Mouse (Mus musculus): ENCODE measurements at regions not wholly inside any gene's neighbourhood (a gene's known extent, or its start where the extent isn't known, plus 50 kb on each side); places are given as distances from the start of the nearest gene placed in this dataset.

- H3K27me3 ChIP-seq (ENCODE audit: low read depth, poor library complexity, severe bottlenecking), result no peaks in the 10 kb centered on the region
- no peak overlapping the region for H3K4me3 ChIP-seq
- H3K4me1 ChIP-seq, result 0 out of 2 replicates have a peak, but pooled peaks cover 3% of the 10 kb centered on the region
- H3K36me3 ChIP-seq, result no peaks in the 10 kb centered on the region
- no peak for DNase-seq (ENCODE audit: low spot score)
- no peaks in the 10 kb centered on the region for H3K9me3 ChIP-seq (replicated peaks)
- 80% methylated on average over 16 of the region's 16 CpGs for WGBS
- H3K27ac ChIP-seq, result no peak overlapping the region
These were observed 191.9 kb upstream of the Dkk2 start for GRCm38 (mm10) chr3:131893061-131893804.

- no peak for DNase-seq (ENCODE audit: low spot score)
- Histone ChIP-seq H3K27me3 (ENCODE audit: low read depth, poor library complexity, severe bottlenecking) (no peaks in the 10 kb centered on the region), H3K4me3 (no peak overlapping the region), H3K4me1 (0 out of 2 replicates have a peak, but pooled peaks cover 3% of the 10 kb centered on the region), H3K36me3 (no peaks in the 10 kb centered on the region), H3K9me3 (replicated peaks) (no peaks in the 10 kb centered on the region), H3K27ac (no peak overlapping the region)
- WGBS, result 78% methylated on average over 1 of the region's 1 CpGs
These were observed 190.0 kb upstream of the Dkk2 start for GRCm38 (mm10) chr3:131895057-131895456.

- DNase-seq (ENCODE audit: low spot score), result no peak
- Histone ChIP-seq H3K36me3 (no peaks in the 10 kb centered on the region), H3K27ac (no peak overlapping the region), H3K4me1 (peaks cover 5% of the 10 kb centered on the region; the same call in 1 of the 2 replicates), H3K4me3 (no peak overlapping the region), H3K9me3 (replicated peaks) (no peaks in the 10 kb centered on the region), H3K27me3 (ENCODE audit: low read depth, poor library complexity, severe bottlenecking) (no peaks in the 10 kb centered on the region)
- 95% methylated on average over 6 of the region's 6 CpGs for WGBS
These were observed 171.6 kb upstream of the Dkk2 start for GRCm38 (mm10) chr3:131913534-131913933.

GRCm38 (mm10) chr3:131914372-131914771, 170.7 kb upstream of the Dkk2 start:
- no peak overlapping the region for H3K27ac ChIP-seq
- 91% methylated on average over 3 of the region's 3 CpGs for WGBS

GRCm38 (mm10) chr3:131914997-131915396, 170.1 kb upstream of the Dkk2 start:
- Histone ChIP-seq H3K27ac (no peak overlapping the region), H3K27me3 (ENCODE audit: low read depth, poor library complexity, severe bottlenecking) (no peaks in the 10 kb centered on the region), H3K9me3 (replicated peaks) (no peaks in the 10 kb centered on the region), H3K36me3 (no peaks in the 10 kb centered on the region), H3K4me3 (no peak overlapping the region), H3K4me1 (peaks cover 11% of the 10 kb centered on the region)
- WGBS, result 92% methylated on average over 7 of the region's 7 CpGs
- no peak for DNase-seq (ENCODE audit: low spot score)

More at GRCm38 (mm10) chr3:131914372-131914771, 170.7 kb upstream of the Dkk2 start:
- no peak for DNase-seq (ENCODE audit: low spot score)
- H3K9me3 ChIP-seq (replicated peaks), result no peaks in the 10 kb centered on the region
- H3K4me1 ChIP-seq, result peaks cover 4% of the 10 kb centered on the region
- H3K4me3 ChIP-seq, result no peak overlapping the region
- H3K27me3 ChIP-seq (ENCODE audit: low read depth, poor library complexity, severe bottlenecking), result no peaks in the 10 kb centered on the region
- H3K36me3 ChIP-seq, result no peaks in the 10 kb centered on the region

- no peak for DNase-seq (ENCODE audit: low spot score)
- WGBS, result 84% methylated on average over 13 of the region's 13 CpGs
These were observed 167.2 kb upstream of the Dkk2 start for GRCm38 (mm10) chr3:131917734-131918534.

GRCm38 (mm10) chr3:131919476-131919875, 165.6 kb upstream of the Dkk2 start:
- WGBS, result 58% methylated on average over 12 of the region's 12 CpGs
- peak; percentile 35 for DNase-seq (ENCODE audit: low spot score)

More at GRCm38 (mm10) chr3:131917734-131918534, 167.2 kb upstream of the Dkk2 start:
- Histone ChIP-seq H3K27me3 (ENCODE audit: low read depth, poor library complexity, severe bottlenecking) (no peaks in the 10 kb centered on the region), H3K4me3 (no peak overlapping the region), H3K27ac (no peak overlapping the region), H3K36me3 (no peaks in the 10 kb centered on the region), H3K9me3 (replicated peaks) (no peaks in the 10 kb centered on the region), H3K4me1 (peaks cover 14% of the 10 kb centered on the region)

GRCm38 (mm10) chr3:131921161-131921560, 163.9 kb upstream of the Dkk2 start:
- 81% methylated on average over 6 of the region's 6 CpGs for WGBS
- Histone ChIP-seq H3K27ac (no peak overlapping the region), H3K4me1 (peaks cover 14% of the 10 kb centered on the region), H3K27me3 (ENCODE audit: low read depth, poor library complexity, severe bottlenecking) (no peaks in the 10 kb centered on the region), H3K9me3 (replicated peaks) (no peaks in the 10 kb centered on the region), H3K4me3 (no peak overlapping the region), H3K36me3 (no peaks in the 10 kb centered on the region)
- peak; percentile 59 for DNase-seq (ENCODE audit: low spot score)

More at GRCm38 (mm10) chr3:131919476-131919875, 165.6 kb upstream of the Dkk2 start:
- Histone ChIP-seq H3K27me3 (ENCODE audit: low read depth, poor library complexity, severe bottlenecking) (no peaks in the 10 kb centered on the region), H3K9me3 (replicated peaks) (no peaks in the 10 kb centered on the region), H3K4me1 (peaks cover 14% of the 10 kb centered on the region), H3K4me3 (no peak overlapping the region), H3K36me3 (no peaks in the 10 kb centered on the region), H3K27ac (peak overlapping the region; percentile 69)

GRCm38 (mm10) chr3:131922733-131923132, 162.4 kb upstream of the Dkk2 start:
- no peak for DNase-seq (ENCODE audit: low spot score)
- no peak overlapping the region for H3K4me3 ChIP-seq
- 60% methylated on average over 1 of the region's 1 CpGs for WGBS
- no peak overlapping the region for H3K27ac ChIP-seq
- no peaks in the 10 kb centered on the region for H3K9me3 ChIP-seq (replicated peaks)
- H3K27me3 ChIP-seq (ENCODE audit: low read depth, poor library complexity, severe bottlenecking), result no peaks in the 10 kb centered on the region
- no peaks in the 10 kb centered on the region for H3K36me3 ChIP-seq
- peaks cover 13% of the 10 kb centered on the region for H3K4me1 ChIP-seq

GRCm38 (mm10) chr3:131940896-131941295, 144.2 kb upstream of the Dkk2 start:
- H3K4me3 ChIP-seq, result no peak overlapping the region
- H3K36me3 ChIP-seq, result no peaks in the 10 kb centered on the region
- H3K9me3 ChIP-seq (replicated peaks), result no peaks in the 10 kb centered on the region
- H3K27ac ChIP-seq, result peak overlapping the region; percentile 70
- peak; percentile 40 for DNase-seq (ENCODE audit: low spot score)
- peaks cover 44% of the 10 kb centered on the region for H3K4me1 ChIP-seq
- 31% methylated on average over 7 of the region's 7 CpGs for WGBS
- H3K27me3 ChIP-seq (ENCODE audit: low read depth, poor library complexity, severe bottlenecking), result no peaks in the 10 kb centered on the region

GRCm38 (mm10) chr3:131941961-131942753, 142.9 kb upstream of the Dkk2 start:
- no peaks in the 10 kb centered on the region for H3K27me3 ChIP-seq (ENCODE audit: low read depth, poor library complexity, severe bottlenecking)
- peak overlapping the region; percentile 70 for H3K27ac ChIP-seq
- no peaks in the 10 kb centered on the region for H3K9me3 ChIP-seq (replicated peaks)
- peak; percentile 46 for DNase-seq (ENCODE audit: low spot score)
- WGBS, result 62% methylated on average over 24 of the region's 24 CpGs
- H3K4me3 ChIP-seq, result no peak overlapping the region
- H3K36me3 ChIP-seq, result no peaks in the 10 kb centered on the region
- peaks cover 44% of the 10 kb centered on the region for H3K4me1 ChIP-seq

- Histone ChIP-seq H3K4me1 (peaks cover 44% of the 10 kb centered on the region), H3K27ac (peak overlapping the region; percentile 70), H3K4me3 (no peak overlapping the region), H3K27me3 (ENCODE audit: low read depth, poor library complexity, severe bottlenecking) (no peaks in the 10 kb centered on the region), H3K9me3 (replicated peaks) (no peaks in the 10 kb centered on the region), H3K36me3 (no peaks in the 10 kb centered on the region)
- DNase-seq (ENCODE audit: low spot score), result no peak
- 80% methylated on average over 7 of the region's 7 CpGs for WGBS
These were observed 141.7 kb upstream of the Dkk2 start for GRCm38 (mm10) chr3:131943436-131943835.

Measured in limb, embryonic 10.5 days (tissue).